Mouse (Mus musculus) spleen, adult 18-20 months (tissue): ENCODE results near the gene Ppm1l.
"Not testable (repeated sequence)": the region's sequence is repeated elsewhere in the genome, so short reads cannot be mapped to it uniquely, and the experiment has no call there.

Source experiments
- DNase-seq, 2 experiments: peaks; one replicate each; pipeline ENCODE4 v3.0.0; 2022; ENCODE audit warnings: mixed read lengths in 2 of 2

Gene Ppm1l

DNA sequence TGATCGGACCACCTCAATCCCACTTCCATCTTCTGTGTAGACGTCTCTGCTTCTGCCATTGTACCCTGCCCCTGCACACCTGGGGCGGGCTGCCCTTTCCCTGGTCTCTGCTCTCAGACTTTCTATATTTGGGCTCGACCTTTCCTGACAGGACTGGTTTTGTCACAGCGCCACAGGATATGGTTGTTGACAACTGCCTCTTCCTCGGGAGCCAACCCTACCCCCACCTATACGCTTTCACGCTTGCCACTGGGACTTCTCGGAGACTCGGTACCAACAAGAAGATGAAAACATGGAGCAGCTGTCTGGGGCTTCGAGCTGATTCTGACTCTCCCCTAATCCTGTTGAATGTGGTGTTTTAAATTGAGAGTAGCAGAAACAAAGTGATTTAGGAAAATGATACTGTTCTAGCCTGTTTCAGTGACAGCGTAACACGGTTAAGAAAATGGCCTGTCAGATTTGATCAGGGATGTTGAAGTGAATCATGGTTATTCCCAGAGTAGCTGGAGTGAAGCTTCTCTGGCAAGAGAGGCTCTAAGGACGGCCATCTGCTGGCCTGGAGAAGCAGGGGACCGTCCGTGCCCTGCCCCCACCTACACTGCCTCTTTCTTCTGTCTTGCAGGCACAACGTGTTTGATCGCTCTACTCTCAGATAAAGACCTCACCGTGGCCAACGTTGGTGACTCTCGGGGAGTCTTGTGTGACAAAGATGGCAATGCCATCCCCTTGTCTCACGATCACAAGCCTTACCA lies 232.2 kb downstream of the Ppm1l start:
- DNase-seq: no peak

DNA sequence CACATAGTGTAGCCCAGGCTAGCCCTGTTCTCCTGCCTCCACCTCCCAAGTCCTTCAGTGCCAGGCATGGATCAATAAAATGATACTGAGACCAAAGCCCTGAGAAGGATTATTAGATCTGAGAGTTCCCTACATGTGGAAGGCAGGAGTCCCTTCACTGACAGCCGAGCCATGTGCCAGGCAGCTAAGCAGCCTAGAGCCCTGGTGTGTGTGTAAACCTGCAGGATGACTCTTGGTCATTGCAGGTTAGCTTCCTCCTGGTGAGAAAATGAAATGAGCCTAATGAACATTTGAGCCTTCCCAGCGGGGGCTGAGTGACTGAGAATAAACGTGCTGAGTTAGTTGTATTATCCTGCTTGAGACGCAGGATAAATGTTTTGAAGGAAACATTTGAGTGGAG lies 232.9 kb downstream of the Ppm1l start:
- no peak for DNase-seq

DNA sequence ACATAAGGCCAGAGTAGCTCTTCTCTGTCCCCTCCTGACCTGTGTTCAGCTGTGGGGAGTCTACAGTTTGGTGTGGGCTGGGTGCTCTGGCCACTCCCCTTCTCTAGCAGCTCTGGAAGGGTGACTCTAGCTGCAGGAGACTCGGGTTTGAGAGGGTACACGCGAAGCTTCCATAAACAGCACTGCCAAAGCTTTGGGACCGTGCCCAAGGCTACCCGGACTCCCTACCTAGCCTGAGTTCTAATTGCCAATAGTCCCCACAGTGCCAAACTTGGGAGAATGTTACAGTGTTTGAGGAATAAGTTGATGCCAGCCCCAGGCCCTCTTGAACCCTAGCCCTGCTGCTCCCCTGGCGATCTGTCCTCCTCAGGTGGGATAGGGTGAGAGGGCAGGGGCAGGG lies 238.8 kb downstream of the Ppm1l start:
- DNase-seq: no peak

DNA sequence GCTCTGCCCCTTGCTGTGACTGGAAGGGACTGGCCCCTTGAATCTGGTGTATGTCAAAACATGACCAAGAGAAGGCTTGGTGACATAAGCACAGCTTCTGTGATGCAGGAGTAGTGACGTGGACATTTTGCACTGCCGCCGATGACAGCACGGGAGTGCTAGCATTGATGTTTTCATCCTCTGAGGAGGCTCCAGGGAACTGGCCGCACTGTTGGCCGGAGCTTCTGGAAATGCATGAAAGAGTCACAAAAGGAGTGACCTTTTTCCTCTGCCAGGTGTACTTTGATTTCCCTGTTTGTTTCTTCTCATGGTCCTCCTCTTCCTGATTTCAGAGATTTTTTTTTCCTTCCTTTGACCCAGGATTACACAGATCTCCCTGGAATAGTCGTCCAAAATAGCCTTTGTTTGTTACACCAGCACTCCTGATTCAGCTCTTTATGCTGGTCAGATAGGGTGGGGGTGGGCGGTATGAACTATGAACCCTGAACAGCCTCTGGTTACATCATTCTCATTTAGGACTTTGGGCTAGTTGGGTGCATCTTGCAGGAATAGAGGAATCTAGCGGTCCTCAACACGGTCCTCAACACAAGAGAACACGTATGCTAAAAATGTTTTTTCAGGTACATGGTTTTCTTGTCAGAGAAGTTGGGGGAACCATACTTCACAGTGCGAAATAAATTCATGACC lies 239.6 kb downstream of the Ppm1l start:
- no peak for DNase-seq

DNA sequence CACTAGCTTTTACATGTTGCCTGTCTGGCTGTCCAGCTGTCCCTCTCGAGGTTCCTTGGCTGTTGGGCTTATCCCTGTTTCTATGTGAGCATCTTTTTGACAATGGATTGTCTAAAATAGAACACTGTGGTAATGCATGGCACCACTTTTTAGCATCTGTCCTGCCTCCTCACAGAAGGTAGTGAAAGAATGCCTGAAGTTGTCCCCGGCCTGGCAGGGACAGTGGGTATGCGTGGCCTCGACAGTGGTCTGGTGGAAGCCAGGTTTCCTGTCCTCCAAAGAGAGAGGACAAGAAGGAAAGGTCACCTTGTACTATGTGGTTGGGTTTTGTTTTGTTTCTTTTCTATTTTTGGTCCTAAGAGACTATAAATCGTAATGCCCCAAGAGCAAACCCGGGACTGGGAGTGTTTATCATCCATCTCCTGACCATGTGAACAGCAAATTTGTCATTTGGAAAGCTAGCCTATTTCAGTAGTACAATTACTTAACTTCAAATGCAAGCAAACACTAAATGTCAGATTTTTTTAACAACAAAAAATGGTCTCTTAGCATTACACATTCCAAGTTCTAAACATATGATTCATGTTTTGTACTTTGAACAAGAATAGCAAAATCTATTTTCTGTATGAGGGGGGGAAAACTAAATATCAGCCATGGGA lies 242.8 kb downstream of the Ppm1l start:
- no peak for DNase-seq

DNA sequence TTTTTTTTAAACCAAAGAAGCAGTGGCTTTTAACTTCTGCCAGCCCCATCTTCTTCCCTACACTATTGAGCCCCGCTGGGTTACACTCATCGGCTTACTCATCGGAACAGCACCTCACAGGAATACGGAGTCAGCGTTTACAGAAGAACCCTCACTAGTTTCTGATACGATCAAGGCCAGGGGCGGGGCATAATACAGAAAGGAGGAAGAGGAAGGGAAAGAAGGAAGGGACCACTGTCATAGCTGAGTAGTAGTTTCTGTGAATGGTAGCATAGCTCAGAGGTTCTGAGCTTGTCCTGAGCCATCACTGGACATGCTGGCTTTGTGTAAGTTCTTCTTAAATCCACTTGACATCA lies 243.3 kb downstream of the Ppm1l start:
- no peak for DNase-seq

DNA sequence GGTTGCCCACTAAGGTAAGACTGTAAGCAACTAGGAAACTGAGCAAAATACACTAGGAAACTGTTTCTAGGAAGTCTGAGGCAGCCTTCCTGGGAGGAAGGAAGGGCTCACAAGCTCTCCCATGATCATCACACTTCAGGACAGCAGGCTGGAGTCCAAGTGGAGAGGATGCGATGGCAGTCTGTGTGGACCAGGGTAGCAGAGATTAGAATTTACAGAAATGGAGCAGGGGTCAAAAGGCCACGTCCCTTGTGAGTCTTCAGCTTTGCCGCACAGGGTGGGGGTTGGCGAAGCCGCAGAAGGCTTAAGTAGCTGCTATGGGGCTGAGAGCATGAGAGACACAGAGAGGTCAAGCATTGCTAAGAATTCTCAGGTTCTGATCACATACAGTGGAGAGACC lies 245.0 kb downstream of the Ppm1l start:
- DNase-seq: no peak

DNA sequence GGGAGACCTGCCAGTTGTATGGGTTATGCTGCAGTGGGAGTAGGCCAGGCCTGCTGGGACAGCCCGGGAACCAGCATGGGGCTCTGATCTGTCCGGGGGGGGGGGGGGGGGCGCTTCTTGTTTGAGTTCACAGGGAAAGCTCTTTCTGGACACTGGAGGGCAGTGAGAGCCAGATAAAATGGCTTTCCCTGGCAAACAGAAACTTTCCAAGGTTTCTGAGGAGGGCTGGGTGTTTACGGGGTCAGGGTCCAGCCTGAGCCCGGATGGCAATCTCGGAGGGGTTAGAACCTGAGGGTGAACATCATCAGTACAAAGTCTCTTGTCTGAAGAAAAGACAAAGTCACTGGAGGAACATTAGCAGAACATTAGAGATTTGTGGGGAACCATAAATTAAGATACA lies 246.7 kb downstream of the Ppm1l start:
- DNase-seq: no peak

DNA sequence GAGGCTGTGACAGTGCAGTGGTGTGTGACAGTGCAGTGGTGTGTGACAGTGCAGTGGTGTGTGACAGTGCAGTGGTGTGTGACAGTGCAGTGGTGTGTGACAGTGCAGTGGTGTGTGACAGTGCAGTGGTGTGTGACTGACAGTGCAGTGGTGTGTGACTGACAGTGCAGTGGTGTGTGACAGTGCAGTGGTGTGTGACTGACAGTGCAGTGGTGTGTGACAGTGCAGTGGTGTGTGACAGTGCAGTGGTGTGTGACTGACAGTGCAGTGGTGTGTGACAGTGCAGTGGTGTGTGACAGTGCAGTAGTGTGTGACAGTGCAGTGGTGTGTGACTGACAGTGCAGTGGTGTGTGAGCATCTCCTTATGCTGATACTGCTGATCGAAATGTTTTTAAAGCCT lies 248.9 kb downstream of the Ppm1l start:
- not testable (repeated sequence) for DNase-seq

DNA sequence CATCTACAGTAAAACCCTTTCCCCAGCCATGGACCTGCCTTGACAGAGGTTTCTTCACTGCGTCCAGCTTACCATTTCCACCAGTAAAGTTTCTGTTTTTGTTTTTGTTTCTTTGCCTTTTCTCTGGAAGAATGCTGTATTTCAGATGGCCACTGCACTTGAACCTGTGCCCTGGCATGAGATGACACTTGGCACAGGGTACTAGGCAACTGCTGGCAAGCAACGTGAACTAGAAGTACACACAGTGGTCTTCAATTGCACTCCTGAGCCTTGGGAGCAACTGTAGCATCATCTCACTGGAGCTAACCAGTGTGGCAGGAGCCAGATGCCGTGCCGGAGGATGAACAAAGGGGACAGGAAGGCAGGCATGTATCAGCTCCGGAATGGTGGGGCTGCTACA lies 255.9 kb downstream of the Ppm1l start:
- DNase-seq: no peak

DNA sequence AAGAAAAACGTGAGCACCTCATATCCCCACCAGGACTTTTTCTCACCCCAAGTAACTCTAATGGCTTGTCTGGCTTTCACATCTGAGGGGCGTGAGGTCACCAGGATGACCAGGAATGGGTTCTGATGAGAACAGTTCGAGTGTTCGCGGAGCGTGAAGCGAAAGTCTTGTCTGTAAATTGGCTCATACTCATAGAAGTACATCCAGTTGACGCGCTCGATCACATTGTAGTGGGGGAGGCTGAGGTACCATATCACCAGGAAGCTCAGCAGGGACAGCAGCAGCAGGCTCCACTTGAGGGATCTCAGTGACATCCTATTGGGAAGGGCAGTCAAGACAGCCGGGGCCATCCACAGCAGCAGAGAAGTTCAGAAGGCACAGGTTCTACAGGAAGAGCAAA lies 258.9 kb downstream of the Ppm1l start:
- no peak for DNase-seq

DNA sequence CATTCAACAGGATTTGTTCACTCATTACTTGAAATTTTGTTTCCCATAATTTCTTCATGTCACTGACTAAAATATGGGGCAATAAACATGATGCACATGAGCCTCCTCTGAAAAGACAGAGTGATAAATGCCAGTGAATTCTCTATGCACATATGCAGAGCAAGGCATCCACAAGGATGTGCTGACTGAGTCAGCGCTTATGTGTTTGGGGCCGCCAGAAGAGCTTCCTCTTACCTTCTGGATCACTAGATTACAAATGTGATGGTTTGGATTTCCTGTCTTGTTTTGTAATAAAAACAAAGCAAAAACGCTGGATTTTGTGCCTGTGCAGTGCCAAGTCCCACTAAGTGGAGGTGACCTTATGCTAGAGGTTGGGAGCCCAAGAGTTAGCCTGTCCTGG lies 260.1 kb downstream of the Ppm1l start:
- DNase-seq: no peak

DNA sequence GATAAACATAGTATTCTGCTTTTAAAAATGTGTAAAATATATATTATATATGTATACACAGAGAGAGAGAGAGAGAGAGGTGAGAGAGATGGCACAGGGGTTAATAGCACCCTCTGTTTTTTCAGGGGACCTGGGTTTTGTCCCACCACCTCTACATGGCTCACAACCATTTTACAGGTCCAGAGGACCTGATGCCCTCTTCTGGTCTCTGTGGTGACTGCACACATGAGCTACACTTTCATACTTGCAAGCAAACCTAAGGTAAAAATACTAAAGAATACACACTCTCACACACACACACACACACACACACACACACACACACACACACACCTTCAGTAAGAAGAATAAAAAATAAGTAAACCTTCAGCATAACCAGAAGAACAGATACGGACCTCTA lies 262.1 kb downstream of the Ppm1l start:
- no peak for DNase-seq

DNA sequence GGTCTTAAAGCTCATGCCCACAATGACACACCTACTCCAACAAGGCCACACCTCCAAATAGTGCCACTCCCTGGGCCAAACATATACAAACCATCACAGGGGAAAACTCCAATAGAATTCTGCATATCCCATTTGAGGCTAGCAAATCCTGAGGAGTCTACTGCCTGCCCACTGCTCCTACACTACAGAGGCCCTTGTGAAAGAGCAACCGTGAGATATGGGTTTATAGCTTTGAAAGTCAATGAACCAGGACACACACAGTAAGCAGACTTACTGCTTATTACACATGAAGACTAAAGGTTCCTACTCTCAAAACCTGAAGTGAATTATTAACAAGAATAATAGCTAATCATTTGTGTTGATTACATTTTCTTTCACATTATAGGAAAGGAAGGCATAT lies 267.1 kb downstream of the Ppm1l start:
- DNase-seq: no peak

DNA sequence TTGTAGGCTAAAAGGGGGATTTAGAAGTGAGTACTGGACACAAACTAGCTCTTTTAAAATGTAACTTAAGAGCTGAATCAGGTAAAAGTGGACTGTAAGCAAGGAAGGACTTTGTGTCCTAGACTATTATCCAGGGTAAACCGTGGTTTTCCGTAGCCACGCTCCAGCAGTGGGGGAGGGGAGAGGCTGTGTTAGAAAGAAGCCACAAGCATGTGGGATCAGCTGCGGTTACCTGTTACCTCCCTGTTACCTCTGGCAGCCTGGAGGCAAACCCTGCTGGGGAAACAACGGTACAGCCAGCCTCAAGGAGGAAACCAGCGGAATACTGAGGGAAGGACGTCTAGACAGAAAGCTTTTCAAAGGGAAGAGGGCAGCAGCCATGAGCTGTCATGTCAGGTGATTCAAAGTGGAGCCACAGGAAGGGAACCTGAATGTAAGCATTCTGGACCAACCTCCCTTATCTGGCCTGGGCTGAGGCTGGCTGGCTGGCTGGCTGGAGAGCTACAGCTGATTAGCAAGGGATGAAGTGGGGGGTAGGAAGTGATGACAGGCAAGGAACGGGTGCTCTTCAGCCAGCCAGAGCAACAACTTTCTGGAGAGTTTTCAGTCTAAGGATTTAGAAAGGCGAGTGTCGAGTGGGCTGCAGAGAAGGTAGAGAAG lies 271.6 kb downstream of the Ppm1l start:
- no peak for DNase-seq

DNA sequence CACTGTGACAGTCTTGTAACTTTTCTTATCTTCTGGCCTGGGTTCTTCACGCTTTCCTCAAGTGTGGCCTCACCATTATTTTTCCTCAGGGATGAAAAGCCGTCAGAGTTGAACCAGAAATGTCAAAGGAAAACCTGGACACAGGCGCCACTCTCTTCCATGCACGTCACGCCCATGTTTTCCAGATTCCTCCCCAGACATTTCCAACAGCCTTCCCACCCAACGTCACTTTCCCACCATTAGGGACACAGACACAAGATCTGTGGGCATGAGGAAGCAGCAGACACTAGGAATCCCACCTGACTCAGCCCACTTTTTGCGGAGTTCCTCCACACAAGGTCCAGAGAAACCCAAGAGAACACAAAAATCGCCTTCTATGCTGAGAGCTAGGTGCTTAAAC lies 276.8 kb downstream of the Ppm1l start:
- no peak for DNase-seq

DNA sequence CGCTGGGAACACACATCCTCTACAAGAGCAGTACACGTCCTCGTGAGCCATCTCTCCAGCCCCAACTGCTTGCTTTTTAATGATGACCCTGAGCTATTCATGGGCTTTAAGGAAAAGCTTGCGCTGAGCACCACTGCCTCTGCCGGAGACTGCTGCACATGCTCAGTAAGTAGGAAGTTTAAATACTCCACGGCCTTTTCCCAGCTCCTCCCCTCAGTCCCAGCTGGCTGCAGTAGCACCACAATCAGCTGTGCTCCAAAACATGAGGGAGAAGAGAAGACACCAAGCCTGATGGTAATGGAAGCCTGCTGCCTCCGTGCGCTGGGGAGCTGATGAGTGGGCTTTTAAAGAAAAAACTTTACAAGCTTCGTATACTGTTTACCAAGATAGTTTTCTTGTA lies 277.4 kb downstream of the Ppm1l start:
- no peak for DNase-seq

DNA sequence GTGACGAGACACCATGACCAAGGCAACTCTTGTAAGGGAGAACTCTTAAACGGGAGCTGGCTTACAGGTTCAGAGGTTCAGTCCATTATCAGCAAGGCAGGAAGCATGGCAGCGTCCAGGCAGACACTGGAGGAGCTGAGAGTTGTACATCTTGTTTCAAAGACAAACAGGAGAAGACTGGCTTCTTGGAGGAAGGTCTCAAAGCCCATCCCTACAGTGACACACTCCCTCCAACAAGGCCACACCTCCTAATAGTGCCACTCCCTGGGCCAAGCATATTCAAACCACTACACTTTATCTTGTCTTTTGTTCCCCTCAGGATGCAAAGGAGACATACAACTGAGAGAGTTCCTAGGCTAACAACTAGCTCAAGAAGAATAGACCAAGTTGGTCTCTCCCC lies 279.5 kb downstream of the Ppm1l start:
- no peak for DNase-seq

DNA sequence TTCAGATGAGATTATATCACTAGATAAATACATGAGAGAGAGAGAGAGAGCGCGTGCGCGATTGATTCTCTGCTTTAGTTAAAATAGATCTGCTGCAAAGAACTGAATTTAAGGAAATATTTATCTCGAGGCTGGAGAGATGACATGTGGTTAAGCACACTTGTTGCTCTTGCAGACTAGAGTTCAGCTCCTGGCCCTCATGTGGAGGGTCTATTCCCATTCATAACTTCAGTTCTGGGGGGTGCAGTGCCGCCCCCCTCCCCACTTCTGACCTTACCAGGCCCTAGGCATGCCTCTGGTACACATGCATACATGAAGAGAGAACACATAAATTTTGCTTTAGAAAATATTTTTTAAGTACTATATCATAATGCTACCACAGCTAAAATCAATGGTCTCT lies 280.6 kb downstream of the Ppm1l start:
- DNase-seq: no peak

DNA sequence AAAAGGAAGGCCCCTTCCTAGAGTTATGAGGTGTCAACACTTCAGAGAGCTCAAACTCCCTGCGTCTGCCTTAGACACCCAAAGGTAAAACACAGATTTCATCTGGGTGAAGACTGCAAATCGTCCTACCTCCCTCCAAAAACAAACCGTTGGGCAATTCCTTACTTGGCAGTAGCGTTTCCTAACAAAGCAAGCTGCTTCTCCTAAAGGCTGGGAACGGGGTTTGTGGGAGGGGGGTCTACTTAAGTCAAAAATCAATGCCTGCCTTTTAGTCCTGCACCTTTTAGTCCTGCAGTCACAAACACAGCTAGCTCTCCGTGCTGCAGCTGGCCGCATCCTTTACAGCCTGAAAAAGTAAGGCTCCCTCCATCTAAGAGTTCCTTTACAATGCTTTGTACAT lies 281.2 kb downstream of the Ppm1l start:
- no peak for DNase-seq

DNA sequence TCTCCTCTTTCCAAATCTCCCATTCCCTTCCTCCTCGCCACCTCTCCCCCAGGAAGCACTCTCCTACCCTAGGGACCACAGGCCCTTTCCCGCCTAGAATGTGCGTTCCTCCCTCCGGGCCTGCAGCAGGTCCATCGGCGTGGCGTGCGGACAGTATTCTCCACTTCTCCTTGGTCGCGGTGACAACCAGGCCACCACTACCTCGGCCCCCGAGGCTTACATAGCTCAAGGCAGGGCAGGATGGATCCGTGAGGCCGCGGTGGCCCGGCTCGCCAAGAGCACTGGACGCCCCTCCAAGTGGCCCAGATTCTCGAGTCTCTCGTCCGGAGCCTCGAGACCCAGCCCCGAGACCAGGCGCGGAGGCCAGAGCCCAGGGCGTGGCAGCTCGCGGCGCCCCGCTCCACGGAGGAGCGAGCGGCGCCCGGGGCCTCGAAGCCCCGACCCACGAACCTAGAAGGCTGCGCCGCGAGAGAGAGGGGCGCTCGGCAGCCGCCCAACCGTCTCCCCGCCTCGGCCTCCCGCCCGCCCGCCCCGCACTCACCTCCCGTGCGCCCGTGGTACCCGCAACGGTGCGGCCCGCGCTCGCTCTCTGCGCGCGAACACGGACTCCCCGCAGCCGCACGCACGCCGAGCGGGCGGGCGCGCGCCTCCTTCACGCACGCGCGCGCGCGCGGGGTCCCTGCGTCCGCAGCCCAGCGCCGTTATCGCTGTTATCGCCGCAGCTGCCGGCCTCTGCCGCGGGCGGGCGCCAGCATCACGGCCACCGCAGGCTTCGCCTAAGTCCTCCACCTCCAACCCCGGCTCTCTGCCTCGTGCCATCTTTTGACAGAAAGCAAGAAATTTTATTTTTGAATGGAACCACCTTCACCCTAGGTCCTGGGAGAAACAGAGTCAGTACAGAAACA lies 281.9 kb downstream of the Ppm1l start, which contains the start of gene B3galnt1:
B3galnt1 (minus strand) TSS at position 700 of the 905 bp plus-strand sequence.
- peak; percentile 27 to 37 for DNase-seq

DNA sequence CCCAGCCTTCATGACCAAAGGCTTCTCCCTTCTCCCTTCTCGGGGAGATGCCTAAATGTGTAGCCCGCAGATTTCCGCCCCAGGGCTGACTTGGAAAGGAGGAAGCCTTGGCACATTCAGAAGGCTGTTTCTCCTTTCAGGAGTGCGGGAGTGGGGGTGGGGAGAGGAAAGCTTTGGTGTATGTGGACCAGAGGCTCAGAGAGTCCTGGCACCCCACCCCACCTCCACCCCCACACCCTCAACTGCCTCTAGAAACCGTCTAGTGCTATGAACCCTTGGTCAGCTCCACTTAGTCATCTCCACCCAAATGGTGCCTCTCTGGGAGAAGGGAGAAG lies 282.5 kb downstream of the Ppm1l start:
- DNase-seq: no peak

DNA sequence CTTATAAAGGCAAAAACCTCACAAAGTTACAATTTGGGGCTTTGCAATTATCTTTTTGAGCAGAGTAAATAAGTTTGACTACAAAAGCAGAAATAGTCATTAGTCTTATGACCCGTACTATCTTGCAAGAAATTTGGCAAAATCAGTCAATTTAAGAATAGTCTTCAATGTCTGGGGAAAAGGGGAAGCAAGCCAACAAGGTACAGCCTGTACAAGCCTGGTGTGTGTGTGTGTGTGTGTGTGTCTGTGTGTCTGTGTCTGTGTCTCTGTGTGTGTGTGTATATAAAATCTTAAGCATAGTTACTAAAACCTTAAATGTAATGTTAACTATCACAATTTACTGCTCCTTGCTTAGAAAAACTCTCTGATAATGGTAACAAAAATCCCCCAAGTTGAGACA lies 290.3 kb downstream of the Ppm1l start:
- no peak for DNase-seq
